Mouse (Mus musculus): ENCODE results near the gene Tctex1d2.

The Tctex1d2 gene

GRCm38 (mm10) chr16:32419517-32420483 is at the start of gene Tctex1d2:
Gene Tctex1d2, plus strand, starts transcription at chr16:32419702.
- peak; percentile 84 to 95 for DNase-seq (ENCODE audit: low spot score in 2 of 2)

GRCm38 (mm10) chr16:32371351-32371750 is 48.2 kb upstream of the Tctex1d2 start:
- DNase-seq (ENCODE audit: low spot score in 2 of 2) = peak in 1 of 2 experiments; percentile 26

- no peak for DNase-seq (ENCODE audit: low spot score in 2 of 2)
Measured at GRCm38 (mm10) chr16:32379575-32379974, 39.9 kb upstream of the Tctex1d2 start.

GRCm38 (mm10) chr16:32382901-32383300 is 36.6 kb upstream of the Tctex1d2 start:
- DNase-seq (ENCODE audit: low spot score in 2 of 2) = no peak

GRCm38 (mm10) chr16:32384885-32385284 is 34.6 kb upstream of the Tctex1d2 start:
- DNase-seq (ENCODE audit: low spot score in 2 of 2) = no peak

- DNase-seq (ENCODE audit: low spot score in 2 of 2) = no peak
Measured at GRCm38 (mm10) chr16:32386826-32387225, 32.7 kb upstream of the Tctex1d2 start.

- DNase-seq (ENCODE audit: low spot score in 2 of 2) = no peak
Measured at GRCm38 (mm10) chr16:32389049-32389448, 30.5 kb upstream of the Tctex1d2 start.

- no peak for DNase-seq (ENCODE audit: low spot score in 2 of 2)
Measured at GRCm38 (mm10) chr16:32389841-32390240, 29.7 kb upstream of the Tctex1d2 start.

GRCm38 (mm10) chr16:32390882-32391281 is 28.6 kb upstream of the Tctex1d2 start:
- DNase-seq (ENCODE audit: low spot score in 2 of 2) = no peak

GRCm38 (mm10) chr16:32395679-32396540 is 23.6 kb upstream of the Tctex1d2 start:
- no peak for DNase-seq (ENCODE audit: low spot score in 2 of 2)

GRCm38 (mm10) chr16:32396541-32396835 is 23.0 kb upstream of the Tctex1d2 start:
- no peak for DNase-seq (ENCODE audit: low spot score in 2 of 2)

- DNase-seq (ENCODE audit: low spot score in 2 of 2) = no peak
Measured at GRCm38 (mm10) chr16:32398206-32398605, 21.3 kb upstream of the Tctex1d2 start.

GRCm38 (mm10) chr16:32400267-32400666 is 19.2 kb upstream of the Tctex1d2 start, which contains the start of gene Tm4sf19:
Gene Tm4sf19, plus strand, starts transcription at chr16:32400506.
- DNase-seq (ENCODE audit: low spot score in 2 of 2) = no peak

- no peak for DNase-seq (ENCODE audit: low spot score in 2 of 2)
Measured at GRCm38 (mm10) chr16:32401335-32401965, 18.1 kb upstream of the Tctex1d2 start.

GRCm38 (mm10) chr16:32402818-32403217 is 16.7 kb upstream of the Tctex1d2 start:
- DNase-seq (ENCODE audit: low spot score in 2 of 2) = no peak

GRCm38 (mm10) chr16:32405716-32406115 is 13.8 kb upstream of the Tctex1d2 start:
- no peak for DNase-seq (ENCODE audit: low spot score in 2 of 2)

- DNase-seq (ENCODE audit: low spot score in 2 of 2) = no peak
Measured at GRCm38 (mm10) chr16:32406671-32407070, 12.8 kb upstream of the Tctex1d2 start.

GRCm38 (mm10) chr16:32407730-32408129 is 11.8 kb upstream of the Tctex1d2 start:
- DNase-seq (ENCODE audit: low spot score in 2 of 2) = no peak

- no peak for DNase-seq (ENCODE audit: low spot score in 2 of 2)
Measured at GRCm38 (mm10) chr16:32417457-32417856, 2.0 kb upstream of the Tctex1d2 start.

GRCm38 (mm10) chr16:32427506-32427905 is 8.0 kb downstream of the Tctex1d2 start:
- no peak for DNase-seq (ENCODE audit: low spot score in 2 of 2)

- DNase-seq (ENCODE audit: low spot score in 2 of 2) = peak; percentile 78 to 88
Measured at GRCm38 (mm10) chr16:32430474-32431046, 11.1 kb downstream of the Tctex1d2 start, which contains the start of gene Pcyt1a. Gene Pcyt1a, plus strand, starts transcription at chr16:32430921.

All from urinary bladder, postnatal 36 days (tissue).